Mouse (Mus musculus) right cerebral cortex, postnatal 14 days (tissue): ENCODE data around the gene Cacna2d2.
A peak's percentile ranks its signal among the peaks of the same experiment; 100 is the strongest.

Experiments used
- DNase-seq: peaks from one replicate; pipeline ENCODE4 v3.0.0; 2022

The Cacna2d2 gene

DNA sequence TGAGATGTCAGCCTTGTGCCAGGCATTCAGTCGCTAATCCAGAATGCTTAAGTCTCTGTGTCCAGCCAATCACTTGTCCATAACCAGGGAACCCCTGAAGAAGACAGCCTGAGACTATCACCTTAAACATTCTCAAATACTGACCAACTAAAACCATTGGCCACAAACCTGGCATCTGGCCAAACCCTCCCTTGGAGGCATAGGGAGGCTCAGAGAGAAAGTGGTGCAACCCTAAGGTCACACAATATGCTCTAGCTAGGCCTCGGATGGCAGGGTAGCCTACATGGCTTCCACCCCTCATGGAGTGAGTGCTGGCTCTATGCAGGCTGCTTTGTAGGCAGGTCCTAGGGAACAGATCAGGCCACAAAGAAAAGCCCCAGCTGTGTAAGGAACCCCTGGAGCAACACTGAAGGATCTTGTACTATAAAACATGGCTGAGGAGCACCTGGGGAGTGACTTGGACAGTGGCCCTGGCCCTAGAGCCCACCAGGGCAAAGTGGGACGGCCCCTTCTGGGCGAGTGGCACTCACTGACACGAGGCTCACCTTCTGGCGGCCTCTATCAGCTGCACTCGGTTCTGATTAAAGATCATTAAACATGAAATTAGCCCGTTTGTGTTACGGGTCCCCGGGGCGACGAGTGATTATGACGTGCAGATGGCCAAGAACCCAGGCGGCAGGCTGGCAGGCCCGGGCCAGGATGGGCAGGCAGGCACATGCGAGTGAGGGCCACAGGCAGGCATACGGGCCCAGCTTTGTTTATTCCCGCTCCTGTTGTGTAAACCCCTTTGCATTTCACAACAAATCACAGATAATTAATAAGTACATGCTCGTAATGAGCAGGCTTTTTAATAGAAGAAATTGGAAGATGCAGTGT lies 105.5 kb downstream of the Cacna2d2 start:
- DNase-seq, result no peak

DNA sequence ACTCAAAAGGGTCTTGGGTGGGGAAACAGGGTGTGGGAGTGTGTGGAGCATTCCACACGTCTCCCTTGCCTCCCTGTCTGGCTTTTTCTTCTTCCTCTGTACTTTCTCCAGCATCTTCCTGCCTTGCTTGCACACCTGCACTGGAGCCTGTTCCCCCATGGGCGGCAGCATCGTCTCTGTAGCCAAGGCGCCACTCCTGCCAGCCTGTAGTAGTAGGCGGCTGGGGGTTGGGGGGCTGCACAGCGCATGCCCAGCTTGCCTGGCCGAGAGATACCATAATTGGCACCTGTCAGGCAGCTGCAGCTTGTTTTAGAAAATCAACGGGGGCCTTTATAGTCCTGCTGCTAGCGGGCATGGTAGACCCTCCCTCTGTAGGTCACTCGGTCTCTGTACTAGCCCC lies 108.9 kb downstream of the Cacna2d2 start:
- peak; percentile 71 for DNase-seq

- DNase-seq, result no peak
Measured at GRCm38 (mm10) chr9:107510384-107511100, 111.1 kb downstream of the Cacna2d2 start.

GRCm38 (mm10) chr9:107511436-107511835 lies 112.0 kb downstream of the Cacna2d2 start:
- DNase-seq, result no peak

DNA sequence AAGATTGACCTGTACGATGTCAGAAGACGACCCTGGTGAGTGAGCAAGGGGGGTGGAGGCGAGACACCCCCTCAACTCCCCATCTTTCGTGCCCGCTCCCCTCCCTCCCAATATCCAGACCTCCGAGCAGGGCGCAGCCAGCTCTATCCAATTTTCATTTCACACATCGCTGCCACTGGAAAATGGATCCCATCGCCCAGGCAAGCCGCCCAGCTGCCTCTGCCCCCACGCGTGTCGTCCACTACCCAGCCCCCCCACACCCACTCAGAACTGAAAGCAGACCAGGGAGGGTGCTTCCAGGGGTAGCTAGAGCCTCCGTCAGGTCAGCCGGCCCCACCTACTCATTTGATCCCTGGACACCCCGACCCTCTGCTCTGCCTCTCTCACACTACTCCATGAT lies 112.9 kb downstream of the Cacna2d2 start:
- DNase-seq, result no peak

DNA sequence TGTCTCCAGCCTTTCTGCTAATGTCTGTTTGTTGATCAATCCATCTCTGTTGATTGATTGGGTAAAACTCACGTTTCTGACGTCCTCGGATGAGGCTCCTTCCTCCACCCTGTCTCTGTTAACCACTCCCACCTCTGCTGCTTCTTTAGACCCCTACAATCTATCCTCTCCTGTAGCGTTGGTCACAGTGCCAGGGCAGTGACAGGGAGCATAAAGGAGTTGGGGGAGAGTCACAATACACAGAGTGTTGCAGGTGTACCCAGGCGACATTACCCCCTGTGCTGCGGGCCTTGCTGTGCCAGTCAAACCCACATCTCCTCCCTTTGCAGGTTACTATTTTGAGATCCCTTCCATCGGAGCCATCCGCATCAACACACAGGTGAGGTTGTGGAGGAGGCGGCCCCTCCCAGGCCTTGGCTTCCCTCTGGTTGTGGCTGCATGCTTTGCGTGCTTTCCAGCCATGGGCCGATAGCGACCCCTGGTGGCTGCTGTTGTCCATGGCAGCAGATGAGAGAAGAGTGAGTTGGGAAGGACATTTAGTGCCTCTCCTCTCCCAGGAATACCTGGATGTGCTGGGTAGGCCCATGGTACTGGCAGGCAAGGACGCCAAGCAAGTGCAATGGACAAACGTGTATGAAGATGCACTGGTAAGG lies 115.0 kb downstream of the Cacna2d2 start:
- peak; percentile 90 for DNase-seq

GRCm38 (mm10) chr9:107520331-107520730 lies 120.9 kb downstream of the Cacna2d2 start:
- DNase-seq, result no peak

- no peak for DNase-seq
Measured at GRCm38 (mm10) chr9:107521190-107521589, 121.8 kb downstream of the Cacna2d2 start.

- DNase-seq, result no peak
Measured at GRCm38 (mm10) chr9:107521711-107522399, 122.4 kb downstream of the Cacna2d2 start.

DNA sequence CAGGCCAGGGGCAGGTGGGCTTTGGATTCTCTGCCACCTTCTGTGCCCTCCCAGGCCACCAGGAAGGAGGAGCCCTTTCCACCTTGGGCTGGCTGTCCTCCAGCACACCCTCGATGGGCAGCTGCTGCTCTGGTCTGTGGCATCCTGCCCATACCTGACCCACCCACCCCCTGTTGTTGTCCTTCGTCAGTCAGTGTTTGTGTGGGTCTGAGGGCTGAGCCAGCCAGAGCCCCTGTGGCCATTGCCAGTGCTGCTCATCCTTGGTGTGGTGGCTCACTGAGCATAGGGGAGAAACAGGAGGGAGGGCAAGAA lies 122.9 kb downstream of the Cacna2d2 start:
- no peak for DNase-seq

DNA sequence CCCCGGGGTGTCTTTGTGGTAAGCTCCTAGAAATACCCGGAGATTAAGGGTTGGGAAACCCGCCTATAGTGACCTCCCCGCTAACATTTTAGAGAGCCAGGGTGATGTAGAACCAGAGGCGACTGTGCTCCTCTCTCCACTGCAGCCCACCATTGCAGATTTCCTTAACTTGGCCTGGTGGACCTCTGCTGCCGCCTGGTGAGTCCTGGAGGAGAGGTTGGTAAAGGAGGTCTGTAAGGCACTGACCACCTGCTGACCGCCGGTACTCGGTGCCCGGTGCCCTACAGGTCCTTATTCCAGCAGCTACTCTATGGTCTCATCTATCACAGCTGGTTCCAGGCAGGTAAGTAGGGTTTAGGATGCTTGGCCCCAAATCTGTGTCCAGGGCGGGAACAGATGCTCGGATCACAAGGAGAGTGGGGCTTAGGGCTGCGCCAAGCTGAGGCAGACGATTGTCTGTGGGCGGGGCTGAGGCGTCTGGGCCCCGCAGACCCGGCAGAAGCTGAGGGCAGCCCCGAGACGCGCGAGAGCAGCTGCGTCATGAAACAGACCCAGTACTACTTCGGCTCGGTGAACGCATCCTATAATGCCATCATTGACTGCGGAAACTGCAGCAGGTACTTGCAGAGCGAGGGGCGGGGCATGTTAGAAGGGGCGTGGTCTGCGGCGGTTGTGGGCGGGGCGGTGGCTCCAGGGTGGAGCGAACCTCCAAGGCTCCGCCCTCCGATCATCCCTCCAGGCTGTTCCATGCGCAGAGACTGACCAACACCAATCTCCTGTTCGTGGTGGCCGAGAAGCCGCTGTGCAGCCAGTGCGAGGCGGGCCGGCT lies 127.0 kb downstream of the Cacna2d2 start:
- DNase-seq, result peak; percentile 75

DNA sequence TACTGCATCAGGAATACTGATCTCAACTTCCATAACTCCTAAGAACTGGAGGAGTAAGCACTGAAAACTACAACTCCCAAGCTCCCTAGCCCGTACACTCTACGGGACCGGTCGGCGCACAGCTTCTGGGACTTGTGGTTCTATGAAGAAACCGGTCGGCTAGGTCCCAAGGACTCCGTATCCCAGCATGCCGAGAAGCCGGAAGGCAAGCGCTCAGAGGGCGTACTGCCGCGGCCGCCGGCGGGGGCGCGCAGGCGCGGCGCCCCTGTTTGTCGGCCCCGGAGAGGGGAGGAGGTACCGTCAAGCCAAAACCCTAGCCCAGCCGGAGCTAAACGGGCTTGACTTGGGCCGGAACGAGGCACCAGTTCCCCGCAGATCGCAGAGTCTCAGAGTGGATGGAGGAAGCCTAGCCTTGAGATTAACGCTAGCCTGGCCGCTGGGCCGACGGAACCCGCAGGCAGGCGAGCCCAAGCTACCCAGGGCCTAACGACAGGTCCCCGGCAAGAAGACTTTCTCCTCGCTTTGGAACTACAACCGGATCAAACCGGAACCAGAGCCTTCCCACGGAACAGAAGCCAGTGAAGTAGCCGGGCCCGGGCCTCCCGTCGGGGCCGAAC lies 134.5 kb downstream of the Cacna2d2 start, which contains the start of gene Tmem115:
Gene Tmem115, plus strand, starts transcription at position 155 of the 617 bp plus-strand sequence.
- peak; percentile 88 for DNase-seq

GRCm38 (mm10) chr9:107534408-107535202 lies 135.2 kb downstream of the Cacna2d2 start:
- no peak for DNase-seq

DNA sequence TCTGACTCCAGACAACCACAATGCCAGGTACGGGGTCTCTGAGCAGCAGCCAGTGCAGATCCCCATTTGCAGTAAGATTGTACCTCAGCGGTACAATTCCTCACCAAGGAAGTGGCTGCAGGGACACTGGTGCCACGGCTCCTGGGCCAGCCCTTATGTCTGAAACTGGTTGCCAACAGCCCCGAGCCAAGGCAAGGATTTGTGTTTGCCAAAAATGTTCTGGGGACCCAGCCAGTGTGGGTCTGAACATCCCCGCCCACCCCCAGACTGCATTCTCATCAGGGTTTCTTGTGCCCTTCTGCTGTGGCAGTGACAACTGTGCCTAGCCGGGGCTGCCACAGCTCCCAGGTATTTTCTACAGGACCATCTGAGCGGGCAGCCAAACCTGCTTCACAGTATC lies 138.8 kb downstream of the Cacna2d2 start:
- no peak for DNase-seq

- DNase-seq, result no peak
Measured at GRCm38 (mm10) chr9:107538711-107539110, 139.3 kb downstream of the Cacna2d2 start.

- no peak for DNase-seq
Measured at GRCm38 (mm10) chr9:107539940-107540339, 140.5 kb downstream of the Cacna2d2 start.

- no peak for DNase-seq
Measured at GRCm38 (mm10) chr9:107540420-107540819, 141.0 kb downstream of the Cacna2d2 start.

DNA sequence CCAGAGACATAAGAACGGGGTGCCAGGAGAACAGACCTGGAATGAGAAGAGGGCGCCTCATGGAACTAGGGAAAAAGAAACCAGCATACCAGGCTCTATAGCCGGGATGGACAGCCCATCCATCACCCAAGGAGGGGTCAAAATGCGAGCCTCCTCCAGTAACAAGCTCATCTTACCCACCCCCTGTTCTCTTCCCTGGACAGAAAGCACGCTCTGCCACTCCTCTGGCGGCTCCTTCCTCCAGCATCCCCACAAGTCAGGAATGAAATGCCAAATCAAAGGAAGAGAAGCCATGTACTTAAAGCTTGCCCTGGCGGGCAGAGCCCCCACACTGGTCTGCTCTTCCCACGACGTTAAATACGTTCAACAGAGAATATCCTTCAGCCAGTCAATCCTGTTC lies 141.6 kb downstream of the Cacna2d2 start:
- DNase-seq, result no peak

DNA sequence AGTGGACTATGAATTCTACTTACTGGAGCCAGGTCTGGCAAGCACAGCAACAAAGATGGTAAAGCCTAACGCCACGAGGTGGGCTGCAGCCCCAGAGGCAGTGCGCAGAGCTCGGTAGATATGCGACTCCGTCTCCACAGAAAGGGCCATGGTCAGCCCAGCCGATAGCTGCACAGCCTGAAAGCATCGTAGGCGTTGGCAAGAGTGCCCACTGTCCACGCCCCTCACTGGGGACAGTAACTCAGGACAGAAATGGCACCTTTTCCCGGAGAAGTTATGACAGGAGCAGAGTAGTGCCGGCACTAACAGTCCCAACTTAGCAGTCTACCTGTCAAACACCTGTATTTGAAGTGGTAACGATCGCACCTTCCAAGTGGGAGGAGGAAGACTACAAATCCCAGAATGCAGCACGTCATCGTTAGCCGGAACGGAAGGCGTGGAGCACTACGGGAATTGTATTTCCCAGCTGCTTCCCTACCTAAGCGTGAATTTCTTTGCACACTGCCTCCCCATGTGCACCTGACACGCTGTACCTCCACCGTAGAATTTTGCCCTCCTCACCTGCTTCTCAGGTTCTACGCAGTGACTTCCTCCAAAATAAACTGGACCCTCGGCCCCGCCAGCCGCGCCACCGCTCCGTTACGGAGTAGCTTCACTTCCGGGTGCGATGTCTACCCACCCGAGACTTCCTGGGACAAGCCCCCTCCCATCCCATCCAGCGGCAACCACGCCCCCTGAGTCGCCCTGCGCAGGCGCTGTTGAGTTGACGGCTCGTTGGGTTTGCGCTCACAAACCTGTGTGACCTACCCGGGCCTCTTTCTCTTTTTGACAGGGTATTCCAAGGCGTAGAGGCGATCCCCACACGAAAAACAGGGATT lies 142.3 kb downstream of the Cacna2d2 start, which contains the start of the genes Cyb561d2 and Nprl2:
Gene Cyb561d2, minus strand, starts transcription at position 720 of the 878 bp plus-strand sequence.
Gene Nprl2, plus strand, starts transcription at position 753 of the 878 bp plus-strand sequence.
- DNase-seq, result peak; percentile 89

DNA sequence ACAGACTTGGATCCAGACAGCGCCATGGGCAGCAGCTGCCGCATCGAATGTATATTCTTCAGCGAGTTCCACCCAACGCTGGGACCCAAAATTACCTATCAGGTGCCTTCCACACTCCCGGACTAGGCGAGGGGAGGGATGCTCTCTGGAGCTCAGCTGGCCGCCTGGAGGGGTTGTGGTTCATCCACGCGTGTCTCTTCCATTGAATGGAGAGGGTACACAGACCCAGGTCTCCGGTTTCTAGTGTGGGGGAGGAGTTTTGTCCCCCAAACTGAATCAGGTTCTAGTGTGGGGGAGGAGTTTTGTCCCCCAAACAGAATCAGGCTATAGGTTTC lies 142.9 kb downstream of the Cacna2d2 start:
- DNase-seq, result no peak
